In the genomic region with DNA sequence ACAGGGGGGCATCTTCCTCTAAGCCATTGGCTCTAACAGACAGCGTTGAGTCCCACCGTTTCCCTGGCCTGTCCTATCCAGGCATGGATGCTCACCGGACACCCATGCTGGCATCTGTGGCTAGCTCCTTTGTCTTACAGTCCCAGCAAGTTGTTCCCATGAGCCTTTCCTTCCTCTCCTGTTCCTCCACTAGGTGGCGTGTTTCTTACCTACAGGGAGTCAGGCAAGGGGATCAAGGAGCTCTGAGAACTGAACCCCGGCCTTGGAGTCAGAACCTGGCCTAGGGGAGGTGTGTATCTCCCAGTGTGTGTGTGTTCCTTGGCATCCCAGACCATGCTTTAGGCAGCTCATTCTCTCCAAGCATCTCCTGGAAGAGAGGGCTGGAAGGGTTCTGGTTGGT, we compare ENCODE assay signal across 9 mouse cellular contexts. TPM values are rescaled to one million over a fixed set of nuclear protein-coding genes. Genes with fewer than 3 reads are reported as not detected.
DNase-seq lines count a peak whose midpoint lies in the region; ATAC-seq and TF ChIP-seq lines count a peak whose summit lies in the region.
"Had no signal": no experiment of that assay in that cellular context is flagged by ENCODE, and none has a peak within 500 bp of the region (broad histone marks: within the 10 kb centered on the region; RNA-seq: fewer than 3 reads in every experiment).

No protein-coding gene starts in this region.

- H3K4me3 ChIP-seq in testis, adult 2 months (ENCODE audit: control insufficient read depth, low read depth, low read length), result no peak overlapping the region
- H3K4me3 ChIP-seq: neural tube, embryonic 13.5 days had no signal

- H3K27ac ChIP-seq in testis, adult 2 months (ENCODE audit: control insufficient read depth, insufficient read depth, low read depth, low read length), result no peak overlapping the region
- H3K27ac ChIP-seq: neural tube, embryonic 13.5 days had no signal

- H3K4me1 ChIP-seq in testis, adult 2 months (ENCODE audit: control insufficient read depth, insufficient read depth, low read length), result no peaks in the 10 kb centered on the region

- H3K27me3 ChIP-seq in testis, adult 2 months (ENCODE audit: control insufficient read depth, insufficient read depth, low read length), result no peaks in the 10 kb centered on the region

- TF ChIP-seq POLR2A in testis, adult 2 months (IDR thresholded peaks at IDR 0.05; ENCODE audit: control insufficient read depth, low read depth, low read length), result no peak

- DNase-seq in frontal cortex, postnatal 25 days (ENCODE audit: low spot score in 2 of 2), result no peak
- no peak for DNase-seq in testis, postnatal 10 days (ENCODE audit: low spot score)
- DNase-seq in embryo, embryonic 11.5 days (ENCODE audit: low read depth, low spot score), result peak; percentile 61
- DNase-seq in naive thymus-derived CD4-positive, alpha-beta T cell, adult 2 months (ENCODE audit: low read depth), result peak; percentile 46

- no peaks in the 10 kb centered on the region for H3K36me3 ChIP-seq in testis, adult 2 months (ENCODE audit: control insufficient read depth, insufficient read depth, low read length)
- H3K36me3 ChIP-seq: neural tube, embryonic 13.5 days had no signal

- ATAC-seq in frontal cortex, adult (ENCODE audit: low TSS enrichment), result 0 out of 2 replicates have a peak, but pooled peaks have one; percentile 52
- no peak for ATAC-seq in megakaryocyte, adult 5-6 weeks (ENCODE audit: poor library complexity, severe bottlenecking)
- no peak for ATAC-seq in granulocyte monocyte progenitor cell, adult 5-6 weeks (replicated peaks; ENCODE audit: poor library complexity, severe bottlenecking)

- TF ChIP-seq CTCF in testis, adult 2 months (IDR thresholded peaks at IDR 0.05; ENCODE audit: control insufficient read depth, insufficient read depth, insufficient replicate concordance, low read depth, low read length), result peak; percentile 21; the same call in 1 of the 2 replicates

RNA-seq across cellular contexts. Expression of gene Epha8, which starts 27.7 kb away (rescaled TPM):
- polyA plus RNA-seq in testis, adult 2 months (2012; rRNA removed), result 2.0 and 2.1 TPM in 2 replicates
- total RNA-seq in megakaryocyte, adult 5-6 weeks (2015), result 0.09 TPM in 1 of 2 replicates, not detected in the other
- total RNA-seq in megakaryocyte, adult 5-6 weeks (2017), result 0.16 TPM in 1 of 2 replicates, not detected in the other
- not detected in 2 replicates for total RNA-seq in granulocyte monocyte progenitor cell, adult 5-6 weeks (2014; fragmentation: Nextera tagmentation)
- total RNA-seq in granulocyte monocyte progenitor cell, adult 5-6 weeks (2017), result not detected in 2 replicates

RNA-seq across cellular contexts. Expression of gene C1qa, which starts 30.3 kb away (rescaled TPM):
- polyA plus RNA-seq in testis, adult 2 months (2012; rRNA removed), result 5.2 and 6.7 TPM in 2 replicates
- total RNA-seq in megakaryocyte, adult 5-6 weeks (2015), result 1.0 and 2.3 TPM in 2 replicates
- total RNA-seq in megakaryocyte, adult 5-6 weeks (2017), result 0.29 and 1.0 TPM in 2 replicates
- total RNA-seq in granulocyte monocyte progenitor cell, adult 5-6 weeks (2014; fragmentation: Nextera tagmentation), result 1.3 TPM in 1 of 2 replicates, not detected in the other
- 2.3 TPM in 1 of 2 replicates, not detected in the other for total RNA-seq in granulocyte monocyte progenitor cell, adult 5-6 weeks (2017)

RNA-seq across cellular contexts. Expression of gene C1qc, which starts 36.1 kb away (rescaled TPM):
- polyA plus RNA-seq in testis, adult 2 months (2012; rRNA removed), result 8.9 and 10.9 TPM in 2 replicates
- 0.98 and 1.4 TPM in 2 replicates for total RNA-seq in megakaryocyte, adult 5-6 weeks (2015)
- total RNA-seq in megakaryocyte, adult 5-6 weeks (2017), result 0.53 and 0.62 TPM in 2 replicates
- total RNA-seq in granulocyte monocyte progenitor cell, adult 5-6 weeks (2014; fragmentation: Nextera tagmentation), result not detected in 2 replicates
- 0.57 TPM in 1 of 2 replicates, not detected in the other for total RNA-seq in granulocyte monocyte progenitor cell, adult 5-6 weeks (2017)

RNA-seq across cellular contexts. Expression of gene C1qb, which starts 42.9 kb away (rescaled TPM):
- 18.9 and 20.5 TPM in 2 replicates for polyA plus RNA-seq in testis, adult 2 months (2012; rRNA removed)
- total RNA-seq in megakaryocyte, adult 5-6 weeks (2015), result 2.2 and 3.3 TPM in 2 replicates
- 1.9 and 2.2 TPM in 2 replicates for total RNA-seq in megakaryocyte, adult 5-6 weeks (2017)
- total RNA-seq in granulocyte monocyte progenitor cell, adult 5-6 weeks (2014; fragmentation: Nextera tagmentation), result 1.3 TPM in 1 of 2 replicates, not detected in the other
- total RNA-seq in granulocyte monocyte progenitor cell, adult 5-6 weeks (2017), result 0.52 and 1.1 TPM in 2 replicates

Comparison
In these comparisons a context has a peak if more than half of its experiments do, and no peak if none do; other contexts are left out.
1. DNase-seq: peak in embryo, embryonic 11.5 days (single experiment) and naive thymus-derived CD4-positive, alpha-beta T cell, adult 2 months (single experiment); none in frontal cortex, postnatal 25 days (0 of 2) and testis, postnatal 10 days (single experiment).